Comparison of ENCODE assay signal across 15 mouse cellular contexts in genomic region chr11:118548242-118548641, GRCm38 (mm10).
DNase-seq lines count a peak whose midpoint lies in the region.
"Had no signal": no experiment of that assay in that cellular context is flagged by ENCODE, and none has a peak within 500 bp of the region (broad histone marks: within the 10 kb centered on the region; RNA-seq: fewer than 3 reads in every experiment).

No protein-coding gene starts in this region.

- DNase-seq in cerebellum, adult 18-20 months, result peak; percentile 52 to 57
- no peak for DNase-seq in cerebellum, adult 11-12 months
- peak; percentile 44 for DNase-seq in cerebellum, adult 9-11 months
- DNase-seq in cerebellum, postnatal 4 days (ENCODE audit: low spot score in 2 of 2), result no peak
- DNase-seq in cerebellum, postnatal 14 days, result peak; percentile 50 to 64
- no peak for DNase-seq in cerebellum, adult 8-10 months
- DNase-seq: adrenal gland, adult 2 months; adrenal gland, adult 8-10 months; adrenal gland, postnatal 10 days; adrenal gland, postnatal 14 days; adrenal gland, postnatal 25 days; adrenal gland, postnatal 36 days; B cell, adult 2 months; cerebellum, adult 11 months; cerebellum, adult 9-10 months had no signal

Comparison
In these comparisons a context has a peak if more than half of its experiments do, and no peak if none do; other contexts are left out.
1. DNase-seq: peak in cerebellum, adult 18-20 months (2 of 2), cerebellum, adult 9-11 months (single experiment) and cerebellum, postnatal 14 days (2 of 2); none in cerebellum, adult 11-12 months (single experiment), cerebellum, postnatal 4 days (0 of 2) and cerebellum, adult 8-10 months (single experiment).